Mouse (Mus musculus) lung, adult 18-20 months (tissue): ENCODE data around the gene Ufc1.

Experiments
- DNase-seq, 2 experiments: peaks; one replicate each; pipeline ENCODE4 v3.0.0; 2022; ENCODE audit warnings: mixed read lengths in 2 of 2

The Ufc1 gene

GRCm38 (mm10) chr1:171286517-171286916, 8.3 kb downstream of the Ufc1 start:
- no peak for DNase-seq

GRCm38 (mm10) chr1:171285096-171285892, 9.5 kb downstream of the Ufc1 start:
- no peak for DNase-seq

GRCm38 (mm10) chr1:171284491-171284890, 10.3 kb downstream of the Ufc1 start:
- no peak for DNase-seq

- no peak for DNase-seq
Observed at GRCm38 (mm10) chr1:171283188-171284160, 11.3 kb downstream of the Ufc1 start.

GRCm38 (mm10) chr1:171282086-171282805, 12.6 kb downstream of the Ufc1 start:
- no peak for DNase-seq

GRCm38 (mm10) chr1:171281528-171281923, 13.3 kb downstream of the Ufc1 start:
- peak; percentile 82 to 84 for DNase-seq

GRCm38 (mm10) chr1:171280916-171281527, 13.8 kb downstream of the Ufc1 start, which contains the start of gene Ppox:
Gene Ppox (minus strand): TSS chr1:171281186.
- peak; percentile 95 to 96 for DNase-seq

- DNase-seq = no peak
Observed at GRCm38 (mm10) chr1:171280250-171280915, 14.4 kb downstream of the Ufc1 start.

- no peak for DNase-seq
Observed at GRCm38 (mm10) chr1:171279721-171280120, 15.1 kb downstream of the Ufc1 start.

GRCm38 (mm10) chr1:171279012-171279705, 15.7 kb downstream of the Ufc1 start:
- no peak for DNase-seq

GRCm38 (mm10) chr1:171278436-171278835, 16.4 kb downstream of the Ufc1 start:
- DNase-seq = peak in 1 of 2 experiments; percentile 1

GRCm38 (mm10) chr1:171277736-171278135, 17.1 kb downstream of the Ufc1 start:
- DNase-seq = no peak

GRCm38 (mm10) chr1:171276110-171276748, 18.6 kb downstream of the Ufc1 start:
- DNase-seq = no peak

GRCm38 (mm10) chr1:171275144-171275734, 19.6 kb downstream of the Ufc1 start:
- peak in 1 of 2 experiments; percentile 39 for DNase-seq

GRCm38 (mm10) chr1:171274171-171274570, 20.7 kb downstream of the Ufc1 start:
- no peak for DNase-seq

- DNase-seq = no peak
Observed at GRCm38 (mm10) chr1:171272086-171272485, 22.7 kb downstream of the Ufc1 start.

GRCm38 (mm10) chr1:171271622-171272021, 23.2 kb downstream of the Ufc1 start:
- DNase-seq = no peak

GRCm38 (mm10) chr1:171271196-171271595, 23.6 kb downstream of the Ufc1 start:
- no peak for DNase-seq

- DNase-seq = peak; percentile 77 to 83
Observed at GRCm38 (mm10) chr1:171270573-171270900, 24.3 kb downstream of the Ufc1 start.
